Mouse (Mus musculus): ENCODE measurements around the gene Cpa4.

Gene Cpa4

DNA sequence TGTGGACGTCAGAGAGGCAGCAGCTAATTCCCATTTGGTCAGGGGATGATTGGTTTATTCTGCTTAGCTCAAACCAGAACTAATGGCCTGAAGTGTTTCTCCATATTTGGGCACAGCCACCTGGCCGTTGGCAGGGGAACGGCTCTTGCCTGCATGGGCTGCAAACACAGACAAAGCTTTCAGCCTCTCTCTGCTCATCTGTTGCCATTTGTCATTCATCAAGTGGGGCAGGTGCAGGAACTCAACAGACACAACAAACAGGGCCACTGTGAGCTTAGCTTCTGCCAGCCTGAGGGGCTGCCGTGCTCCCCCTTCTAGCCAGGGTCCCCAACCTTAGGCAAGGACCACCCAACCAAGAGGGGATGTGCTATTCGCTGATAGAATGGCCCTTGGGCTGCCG lies 60.0 kb downstream of the Cpa4 start:
- no peak for DNase-seq (ENCODE audit: low spot score in 2 of 2)

- no peak for DNase-seq (ENCODE audit: low spot score in 2 of 2)
These were observed 61.8 kb downstream of the Cpa4 start for GRCm38 (mm10) chr6:30629989-30630388.

- DNase-seq (ENCODE audit: low spot score in 2 of 2) = no peak
These were observed 67.2 kb downstream of the Cpa4 start for GRCm38 (mm10) chr6:30635361-30635862.

- DNase-seq (ENCODE audit: low spot score in 2 of 2) = no peak
These were observed 68.1 kb downstream of the Cpa4 start for GRCm38 (mm10) chr6:30636186-30636842.

GRCm38 (mm10) chr6:30638674-30639268 lies 70.6 kb downstream of the Cpa4 start, which contains the start of gene Cpa1:
Gene Cpa1 (plus strand): TSS chr6:30639218.
- no peak for DNase-seq (ENCODE audit: low spot score in 2 of 2)

Measured in natural killer cell, adult 2 months (primary cell).